Mouse (Mus musculus) hindbrain, embryonic 10.5 days (tissue): Measurements from ENCODE around the gene Gpr146. TPM values are rescaled to one million over a fixed set of nuclear protein-coding genes. Genes with fewer than 3 reads are reported as not detected.

ENCODE experiments used
- DNase-seq: peaks from one replicate; pipeline ENCODE4 v3.0.0-alpha.2; 2017; ENCODE audit warnings: low spot score
- H3K27ac ChIP-seq: fragments of 300-500 bp; sonication (generic); 2 replicates; pipeline ENCODE4 v1.5.1; 2016; ENCODE audit warnings: mild to moderate bottlenecking, moderate library complexity
- H3K27me3 ChIP-seq: fragments of 300-500 bp; sonication (generic); 2 replicates; pipeline ENCODE4 v1.6.1; 2016; ENCODE audit warnings: mild to moderate bottlenecking; ENCODE audit not compliant: poor library complexity, insufficient read depth, severe bottlenecking
- H3K36me3 ChIP-seq: fragments of 300-500 bp; sonication (generic); 2 replicates; pipeline ENCODE4 v1.6.1; 2016; ENCODE audit warnings: mild to moderate bottlenecking, moderate library complexity
- H3K4me1 ChIP-seq: fragments of 300-500 bp; sonication (generic); replicated peaks from 2 replicates; pipeline ENCODE4 v1.6.1; 2016; ENCODE audit warnings: mild to moderate bottlenecking
- H3K4me3 ChIP-seq: fragments of 300-500 bp; sonication (generic); 2 replicates; pipeline ENCODE4 v1.5.1; 2016; ENCODE audit warnings: mild to moderate bottlenecking, moderate library complexity
- H3K9me3 ChIP-seq: fragments of 300-500 bp; sonication (generic); 2 replicates; pipeline ENCODE4 v1.6.1; 2016; ENCODE audit warnings: mild to moderate bottlenecking, moderate library complexity
- WGBS: fragments of 180-500 bp; shearing (Covaris S2); methylation state at CpG from one replicate; pipeline ENCODE4 v1.1.7; 2016; 5-methylcytosine and 5-hydroxymethylcytosine counted together
- polyA plus RNA-seq: library from polyadenylated mRNA; unstranded; fragments of >200 nt; fragmentation: Nextera tagmentation; extraction: Ambion mirVana; gene quantifications from 2 replicates; pipeline ENCODE4 v1.2.1, GENCODE M21; 2016

The Gpr146 gene
- polyA plus RNA-seq, 1 experiment from 2014 or later: 2.8 TPM

DNA sequence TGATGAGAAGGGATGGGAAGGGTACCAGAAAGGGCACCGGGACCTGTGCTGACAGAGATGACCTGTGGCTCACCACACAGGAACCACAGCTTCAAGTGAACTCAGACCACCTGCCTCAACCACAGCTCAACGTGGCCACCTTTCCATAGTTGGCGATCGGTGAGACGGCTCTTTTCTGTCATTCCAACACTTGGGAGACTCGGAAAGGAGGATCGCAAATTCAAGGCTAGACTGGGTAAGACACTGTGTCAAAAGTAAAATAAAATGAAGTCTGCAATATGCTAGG lies 717 bp downstream of the Gpr146 start:
- 0 out of 2 replicates have a peak, but pooled peaks cover 3% of the 10 kb centered on the region for H3K27me3 ChIP-seq
- peak overlapping the region; percentile 71 for H3K27ac ChIP-seq
- H3K36me3 ChIP-seq: no peaks in the 10 kb centered on the region
- peaks cover 63% of the 10 kb centered on the region for H3K4me1 ChIP-seq
- no peak overlapping the region for H3K4me3 ChIP-seq
- 94% methylated on average over 7 of the region's 7 CpGs for WGBS
- no peaks in the 10 kb centered on the region for H3K9me3 ChIP-seq
- DNase-seq: no peak

GRCm38 (mm10) chr5:139378986-139379629 lies 1.6 kb downstream of the Gpr146 start:
- H3K27ac ChIP-seq: peak overlapping the region; percentile 87
- DNase-seq: peak; percentile 58
- H3K4me1 ChIP-seq: peaks cover 64% of the 10 kb centered on the region

GRCm38 (mm10) chr5:139379771-139380384 lies 2.4 kb downstream of the Gpr146 start:
- H3K36me3 ChIP-seq: no peaks in the 10 kb centered on the region
- 27% methylated on average over 8 of the region's 8 CpGs for whole genome bisulfite sequencing
- H3K9me3 ChIP-seq: no peaks in the 10 kb centered on the region
- peaks cover 69% of the 10 kb centered on the region for H3K4me1 ChIP-seq
- peak overlapping the region; percentile 87 for H3K27ac ChIP-seq
- DNase-seq: no peak
- H3K27me3 ChIP-seq: 0 out of 2 replicates have a peak, but pooled peaks cover 3% of the 10 kb centered on the region
- peak overlapping the region; percentile 77 for H3K4me3 ChIP-seq

More at GRCm38 (mm10) chr5:139378986-139379629, 1.6 kb downstream of the Gpr146 start:
- peak overlapping the region; percentile 9; the same call in 1 of the 2 replicates for H3K4me3 ChIP-seq
- H3K9me3 ChIP-seq: no peaks in the 10 kb centered on the region
- WGBS: 43% methylated on average over 21 of the region's 21 CpGs
- H3K27me3 ChIP-seq: 0 out of 2 replicates have a peak, but pooled peaks cover 3% of the 10 kb centered on the region
- H3K36me3 ChIP-seq: no peaks in the 10 kb centered on the region

- Histone ChIP-seq H3K4me1 (peaks cover 75% of the 10 kb centered on the region), H3K27ac (peak overlapping the region; percentile 87), H3K9me3 (no peaks in the 10 kb centered on the region), H3K4me3 (peak overlapping the region; percentile 77), H3K27me3 (0 out of 2 replicates have a peak, but pooled peaks cover 3% of the 10 kb centered on the region), H3K36me3 (no peaks in the 10 kb centered on the region)
- 2% methylated on average over 71 of the region's 73 CpGs for WGBS
- DNase-seq: peak; percentile 84
Observed at GRCm38 (mm10) chr5:139380385-139381248, 3.1 kb downstream of the Gpr146 start.

GRCm38 (mm10) chr5:139381586-139382513 lies 4.4 kb downstream of the Gpr146 start:
- H3K4me3 ChIP-seq: peak overlapping the region; percentile 3; the same call in 1 of the 2 replicates
- no peak for DNase-seq
- peaks cover 81% of the 10 kb centered on the region for H3K4me1 ChIP-seq
- 0 out of 2 replicates have a peak, but pooled peaks cover 3% of the 10 kb centered on the region for H3K27me3 ChIP-seq
- no peaks in the 10 kb centered on the region for H3K9me3 ChIP-seq
- 84% methylated on average over 18 of the region's 18 CpGs for WGBS
- H3K36me3 ChIP-seq: no peaks in the 10 kb centered on the region
- H3K27ac ChIP-seq: peak overlapping the region; percentile 76

- 79% methylated on average over 8 of the region's 8 CpGs for WGBS
- Histone ChIP-seq H3K27me3 (0 out of 2 replicates have a peak, but pooled peaks cover 3% of the 10 kb centered on the region), H3K9me3 (no peaks in the 10 kb centered on the region), H3K4me3 (no peak overlapping the region), H3K27ac (peak overlapping the region; percentile 76), H3K36me3 (no peaks in the 10 kb centered on the region), H3K4me1 (peaks cover 76% of the 10 kb centered on the region)
- no peak for DNase-seq
Observed at GRCm38 (mm10) chr5:139382760-139383159, 5.3 kb downstream of the Gpr146 start.

- WGBS: 84% methylated on average over 9 of the region's 9 CpGs
Observed at GRCm38 (mm10) chr5:139383234-139383633, 5.7 kb downstream of the Gpr146 start.

GRCm38 (mm10) chr5:139384531-139384930 lies 7.0 kb downstream of the Gpr146 start:
- H3K27me3 ChIP-seq: 0 out of 2 replicates have a peak, but pooled peaks cover 3% of the 10 kb centered on the region
- peak overlapping the region; percentile 24; the same call in 1 of the 2 replicates for H3K27ac ChIP-seq
- H3K4me3 ChIP-seq: no peak overlapping the region
- peaks cover 77% of the 10 kb centered on the region for H3K4me1 ChIP-seq
- H3K36me3 ChIP-seq: no peaks in the 10 kb centered on the region
- H3K9me3 ChIP-seq: no peaks in the 10 kb centered on the region
- 70% methylated on average over 10 of the region's 10 CpGs for WGBS
- DNase-seq: no peak

More at GRCm38 (mm10) chr5:139383234-139383633, 5.7 kb downstream of the Gpr146 start:
- Histone ChIP-seq H3K9me3 (no peaks in the 10 kb centered on the region), H3K36me3 (no peaks in the 10 kb centered on the region), H3K4me3 (no peak overlapping the region), H3K27me3 (0 out of 2 replicates have a peak, but pooled peaks cover 3% of the 10 kb centered on the region), H3K4me1 (peaks cover 76% of the 10 kb centered on the region), H3K27ac (peak overlapping the region; percentile 76)
- no peak for DNase-seq

- H3K4me3 ChIP-seq: no peak overlapping the region
- H3K27me3 ChIP-seq: 0 out of 2 replicates have a peak, but pooled peaks cover 3% of the 10 kb centered on the region
- no peak for DNase-seq
- peaks cover 73% of the 10 kb centered on the region for H3K4me1 ChIP-seq
- no peaks in the 10 kb centered on the region for H3K36me3 ChIP-seq
- no peaks in the 10 kb centered on the region for H3K9me3 ChIP-seq
- peak overlapping the region; percentile 3; the same call in 1 of the 2 replicates for H3K27ac ChIP-seq
- WGBS: 94% methylated on average over 5 of the region's 5 CpGs
Observed at GRCm38 (mm10) chr5:139386047-139386446, 8.6 kb downstream of the Gpr146 start.

- 0 out of 2 replicates have a peak, but pooled peaks cover 3% of the 10 kb centered on the region for H3K36me3 ChIP-seq
- no peaks in the 10 kb centered on the region for H3K9me3 ChIP-seq
- no peaks in the 10 kb centered on the region for H3K27me3 ChIP-seq
- no peak overlapping the region for H3K4me3 ChIP-seq
- 88% methylated on average over 10 of the region's 10 CpGs for WGBS
- peak overlapping the region; percentile 76; the same call in 1 of the 2 replicates for H3K27ac ChIP-seq
- H3K4me1 ChIP-seq: peaks cover 69% of the 10 kb centered on the region
- no peak for DNase-seq
Observed at GRCm38 (mm10) chr5:139387329-139388194, 10.1 kb downstream of the Gpr146 start.

DNA sequence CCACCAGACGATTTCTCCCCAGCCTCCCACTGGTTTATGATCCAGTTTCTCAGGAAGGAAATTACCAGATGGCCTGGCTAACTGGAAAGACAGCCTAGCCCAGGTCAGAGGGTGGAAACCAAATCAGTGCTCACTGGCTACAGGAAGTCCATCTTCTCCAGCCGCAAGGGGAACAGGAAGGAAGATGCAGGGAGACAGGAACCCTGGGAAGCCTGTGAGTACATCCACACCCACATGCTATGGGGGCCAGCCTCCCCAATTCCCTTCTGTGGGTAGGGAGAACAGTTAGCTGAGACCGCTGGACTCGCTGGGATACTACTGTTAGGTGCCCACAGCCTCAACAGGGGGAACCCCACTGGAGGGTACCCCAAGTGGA lies 10.7 kb downstream of the Gpr146 start:
- Histone ChIP-seq H3K36me3 (0 out of 2 replicates have a peak, but pooled peaks cover 8% of the 10 kb centered on the region), H3K27me3 (no peaks in the 10 kb centered on the region), H3K4me1 (peaks cover 68% of the 10 kb centered on the region), H3K27ac (peak overlapping the region; percentile 76), H3K4me3 (no peak overlapping the region), H3K9me3 (no peaks in the 10 kb centered on the region)
- 81% methylated on average over 4 of the region's 4 CpGs for WGBS
- DNase-seq: no peak
